Mouse (Mus musculus): ENCODE results near the gene Mecom.

GRCm38 (mm10) chr3:30132981-30133380 lies 414.8 kb downstream of the Mecom start:
- TF ChIP-seq CTCF (IDR thresholded peaks at IDR 0.05; ENCODE audit: low read depth, low read length) (no peak), POLR2A (IDR thresholded peaks at IDR 0.05; ENCODE audit: borderline replicate concordance, low read depth, low read length) (no peak)
